Mouse (Mus musculus) layer of hippocampus, adult 9-11 months (tissue): ENCODE data around the gene Vps4a.

Experiments used
- DNase-seq: peaks from one replicate; pipeline ENCODE4 v3.0.0; 2022

The Vps4a gene

DNA sequence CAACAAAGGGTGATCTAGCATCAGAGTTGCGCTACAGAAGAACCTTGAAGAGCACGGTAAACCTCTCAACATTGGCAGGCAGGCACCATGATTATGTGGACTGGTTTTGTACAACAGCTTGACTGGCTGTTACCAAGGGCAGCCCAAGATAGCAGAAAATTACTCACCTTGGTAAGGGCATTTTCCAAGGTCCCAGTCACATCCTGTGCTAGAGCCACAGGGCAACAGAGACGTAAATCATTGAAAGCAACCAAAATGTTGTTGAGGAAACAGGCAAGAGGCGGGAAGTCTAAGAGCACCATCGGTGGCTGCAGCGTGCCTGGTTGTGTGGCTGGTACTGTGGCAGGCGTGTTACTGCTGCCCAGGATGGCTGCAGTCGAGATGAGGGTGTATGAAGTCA, 21.0 kb downstream of the Vps4a start:
- no peak for DNase-seq

DNA sequence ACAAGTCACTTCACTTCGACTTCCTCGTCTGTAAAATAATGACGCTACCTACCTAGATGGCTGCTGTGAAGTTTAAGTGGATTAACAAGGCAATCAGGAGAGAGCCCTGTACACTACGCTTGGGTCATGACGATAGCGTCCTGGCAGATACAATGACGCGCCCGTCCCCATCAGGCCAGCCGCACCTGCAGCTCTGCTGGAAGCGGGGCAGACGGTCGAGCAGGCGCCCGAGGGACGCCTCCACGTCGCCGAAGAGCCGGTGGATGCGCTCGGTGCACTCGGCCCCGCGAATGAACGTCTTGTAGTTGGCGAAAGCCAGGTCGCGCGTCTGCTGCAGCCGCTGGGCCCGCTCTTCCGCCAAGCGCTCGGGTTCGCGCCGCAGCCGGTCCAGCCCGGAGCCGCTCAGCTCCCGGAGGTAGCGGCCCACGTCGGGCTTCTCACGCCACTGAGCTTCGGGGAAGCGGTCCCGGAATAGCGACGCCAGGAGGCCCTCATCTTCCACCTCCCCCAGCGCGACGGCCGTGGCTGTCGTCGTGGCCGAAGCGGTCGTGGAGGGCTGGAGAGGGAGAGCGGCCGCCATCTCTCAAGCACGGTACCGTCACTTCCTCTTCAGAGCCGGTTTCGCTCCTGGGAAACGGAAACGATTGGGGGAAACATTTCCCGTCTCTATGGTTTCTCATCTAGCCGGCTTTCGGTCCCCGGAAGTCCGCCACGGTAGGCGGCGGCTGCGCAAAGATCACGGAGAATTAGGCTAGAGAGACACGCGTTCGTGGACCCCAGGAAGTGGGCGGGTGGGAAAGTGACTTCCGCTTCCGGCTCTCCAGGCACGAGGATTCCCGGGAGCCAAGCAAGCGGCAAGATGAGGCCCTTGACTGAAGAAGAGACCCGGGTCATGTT, 25.3 kb downstream of the Vps4a start, which contains the start of the genes Cog8 and Nip7:
Gene Cog8, minus strand, starts transcription at position 614 of the 897 bp plus-strand sequence.
Gene Nip7, plus strand, starts transcription at position 802 of the 897 bp plus-strand sequence.
- DNase-seq, result peak; percentile 98

DNA sequence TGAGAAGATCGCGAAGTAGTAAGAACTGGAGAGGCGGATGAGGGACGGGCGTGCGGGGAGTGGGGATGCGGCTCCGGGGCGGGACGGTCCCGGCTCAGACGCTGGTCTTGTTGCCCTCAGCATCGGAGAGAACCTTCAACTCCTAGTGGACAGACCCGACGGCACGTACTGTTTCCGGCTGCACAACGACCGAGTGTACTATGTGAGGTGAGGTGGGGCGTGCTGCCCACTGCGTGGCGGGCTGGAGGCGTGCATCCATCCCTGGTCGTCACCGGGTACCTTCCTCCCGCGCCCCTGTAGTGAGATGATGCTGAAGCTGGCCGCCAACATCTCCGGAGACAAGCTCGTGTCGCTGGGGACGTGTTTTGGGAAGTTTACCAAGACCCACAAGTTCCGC, 25.9 kb downstream of the Vps4a start:
- peak; percentile 51 for DNase-seq

DNA sequence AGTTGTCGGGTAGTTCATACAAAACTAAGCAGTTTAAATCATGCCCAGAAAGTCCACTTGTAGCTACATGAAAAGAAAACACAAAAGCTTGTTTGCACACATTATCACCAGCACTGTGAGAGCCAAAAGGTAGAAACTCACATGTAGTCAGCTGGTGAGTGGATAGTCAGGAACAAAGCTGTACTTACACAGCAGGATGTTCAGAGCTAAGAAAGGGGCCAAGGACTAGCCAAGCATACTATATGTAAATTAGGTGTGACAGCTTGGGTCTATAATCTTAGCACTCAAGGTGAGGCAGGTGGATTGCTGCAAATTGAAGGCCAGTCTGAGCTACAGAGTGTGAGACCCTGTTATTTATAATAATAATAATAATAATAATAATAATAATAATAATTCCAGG, 31.6 kb downstream of the Vps4a start:
- DNase-seq, result no peak

DNA sequence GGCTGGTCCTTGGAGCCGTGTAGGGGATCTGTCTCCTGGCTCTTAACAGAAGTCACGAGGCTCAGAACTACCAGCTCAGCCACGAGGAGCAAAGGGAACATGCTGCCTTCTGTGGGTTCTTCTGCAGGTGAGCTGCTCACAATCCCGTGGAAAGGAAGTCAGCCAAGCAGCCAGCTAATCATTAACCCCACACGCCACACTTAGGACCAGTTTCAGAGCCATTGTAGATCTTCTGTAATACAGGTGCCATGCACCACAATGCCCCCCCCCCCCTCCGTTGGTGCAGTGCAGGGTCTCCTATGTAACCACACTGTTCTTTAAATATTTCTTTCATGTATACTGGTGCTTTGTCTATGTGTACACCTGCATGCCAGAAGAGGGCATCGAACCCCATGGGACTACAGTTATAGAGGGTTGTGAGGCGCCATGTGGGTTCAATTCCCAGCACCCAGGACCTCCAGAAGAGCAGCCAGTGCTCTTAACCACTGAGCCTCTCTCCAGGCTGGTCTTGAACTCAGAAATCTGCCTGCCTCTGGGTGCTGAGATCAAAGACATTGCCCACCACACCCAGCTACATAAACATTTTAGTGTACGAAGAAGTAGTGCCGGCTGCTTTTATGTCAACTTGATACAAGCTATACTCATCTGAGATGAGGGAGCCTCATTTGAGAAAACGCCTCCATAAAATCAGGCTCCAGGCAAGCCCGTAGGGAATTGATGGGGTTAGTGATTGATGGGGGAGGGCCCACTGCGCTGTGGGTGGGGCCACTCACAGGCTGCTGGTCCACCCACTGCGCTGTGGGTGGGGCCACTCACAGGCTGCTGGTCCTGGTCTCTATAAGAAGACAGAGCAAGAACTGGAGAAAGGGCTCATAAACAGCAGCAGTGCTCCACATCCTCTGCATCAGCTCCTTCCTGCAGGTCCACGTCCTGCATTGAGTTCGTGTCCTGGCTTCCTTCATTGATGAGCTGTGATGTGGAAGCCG, 34.8 kb downstream of the Vps4a start, which contains the start of gene Tmed6:
Gene Tmed6, minus strand, starts transcription at position 134 of the 986 bp plus-strand sequence.
- no peak for DNase-seq

DNA sequence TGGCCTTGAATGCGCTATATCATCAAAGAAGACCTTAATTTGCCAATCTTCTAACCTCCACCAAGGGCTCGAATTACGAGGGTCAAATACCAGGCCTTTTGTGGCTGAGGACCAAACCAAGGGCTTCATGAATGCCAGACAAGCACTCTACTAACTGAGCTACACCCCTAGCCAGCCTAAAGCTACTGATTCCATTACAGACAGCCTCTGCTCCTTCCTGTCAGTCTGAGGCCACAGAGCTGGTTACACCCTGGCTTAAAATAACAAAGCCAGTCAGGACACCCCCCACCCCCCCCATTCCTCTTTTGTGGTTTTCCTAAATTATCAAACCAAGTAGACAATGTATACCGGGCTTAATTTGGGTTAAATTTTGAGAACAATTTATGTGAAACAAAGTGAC, 42.7 kb downstream of the Vps4a start:
- DNase-seq, result no peak

DNA sequence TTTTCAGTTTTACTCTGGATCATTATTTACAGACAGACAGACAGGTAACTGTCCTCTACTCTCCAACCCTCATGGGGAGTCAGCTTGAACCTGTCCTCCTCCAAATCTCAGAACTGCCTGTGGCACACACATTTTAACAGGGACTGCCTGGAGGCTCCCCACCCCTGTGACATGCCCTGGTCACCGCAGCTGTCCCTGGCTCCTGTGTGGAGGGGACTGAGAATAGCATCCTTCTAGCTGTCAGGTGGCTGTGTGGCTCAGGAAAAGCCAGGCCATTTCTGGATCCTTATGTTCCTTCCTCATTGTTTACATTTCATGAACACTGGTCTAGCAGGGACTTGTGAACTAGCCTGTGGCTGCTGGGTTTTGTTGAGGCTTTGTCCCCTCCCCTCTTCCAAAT, 43.1 kb downstream of the Vps4a start:
- DNase-seq, result no peak

DNA sequence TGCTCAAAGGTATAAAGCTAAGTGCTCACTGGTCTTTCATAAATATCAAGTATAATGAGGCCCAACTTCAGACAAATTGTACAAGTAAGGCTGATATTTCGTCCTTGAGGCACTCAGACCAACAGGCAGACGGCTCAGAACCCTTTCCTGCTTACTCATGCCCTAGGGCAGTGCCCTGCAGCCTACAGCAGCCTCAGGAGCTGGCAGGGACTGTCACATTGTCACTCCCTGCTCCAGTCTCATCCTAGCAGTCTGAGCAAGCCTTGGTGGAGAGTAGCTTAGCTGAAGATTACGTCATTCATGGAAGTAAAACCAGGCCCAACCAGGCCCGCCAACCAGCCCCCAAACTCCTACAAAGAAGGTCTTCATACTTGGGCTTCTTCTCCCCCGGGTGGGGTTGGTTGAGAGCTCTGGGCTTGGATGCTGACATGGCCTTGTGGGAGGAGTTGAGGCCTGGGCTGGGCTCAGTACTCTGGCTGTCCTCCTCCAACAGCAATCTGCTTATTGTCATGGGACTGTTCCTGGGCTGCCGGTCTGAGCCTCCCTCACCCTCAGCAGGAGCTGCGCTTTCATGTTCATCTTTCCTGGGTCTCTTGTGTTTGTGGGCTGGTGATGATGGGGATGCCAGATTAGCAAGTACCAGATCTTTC, 45.3 kb downstream of the Vps4a start:
- no peak for DNase-seq

DNA sequence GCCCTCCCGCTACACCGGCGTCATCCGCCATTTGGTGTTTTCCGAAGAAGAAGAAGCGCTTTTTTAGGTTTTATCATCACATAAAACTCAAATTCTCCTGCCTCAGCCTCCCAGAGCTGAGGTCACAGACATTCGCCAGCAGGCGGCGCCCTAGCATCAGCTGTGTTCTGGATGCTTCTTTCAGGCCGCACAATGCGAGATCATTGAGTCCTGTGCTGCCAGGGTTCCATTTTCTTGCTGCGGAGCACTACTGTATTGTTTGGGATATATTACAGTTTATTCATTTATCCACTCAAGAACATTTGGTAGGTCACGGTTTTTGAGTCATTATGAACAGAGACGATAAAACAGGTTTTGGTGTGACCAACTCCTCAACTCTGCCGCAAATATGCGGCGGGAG, 54.3 kb downstream of the Vps4a start:
- DNase-seq, result no peak

DNA sequence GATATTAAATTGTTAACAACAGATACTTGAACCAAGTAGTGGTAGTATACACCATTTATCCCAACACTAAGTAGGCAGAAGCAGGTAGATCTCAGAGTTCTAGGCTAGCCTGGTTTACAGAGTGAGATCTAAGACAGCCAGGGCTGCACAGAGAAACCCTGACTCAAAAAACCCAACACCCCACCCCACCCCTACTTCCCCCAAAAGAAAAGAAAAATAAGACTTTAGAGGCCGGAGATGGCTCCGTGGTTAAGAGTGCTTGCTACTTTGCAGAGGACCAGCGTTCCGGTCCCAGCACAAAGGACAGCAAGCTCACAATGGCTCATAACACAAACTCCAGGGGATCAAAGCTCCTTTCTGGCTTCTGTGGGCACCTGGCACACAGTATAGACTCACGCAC, 55.0 kb downstream of the Vps4a start:
- DNase-seq, result no peak

DNA sequence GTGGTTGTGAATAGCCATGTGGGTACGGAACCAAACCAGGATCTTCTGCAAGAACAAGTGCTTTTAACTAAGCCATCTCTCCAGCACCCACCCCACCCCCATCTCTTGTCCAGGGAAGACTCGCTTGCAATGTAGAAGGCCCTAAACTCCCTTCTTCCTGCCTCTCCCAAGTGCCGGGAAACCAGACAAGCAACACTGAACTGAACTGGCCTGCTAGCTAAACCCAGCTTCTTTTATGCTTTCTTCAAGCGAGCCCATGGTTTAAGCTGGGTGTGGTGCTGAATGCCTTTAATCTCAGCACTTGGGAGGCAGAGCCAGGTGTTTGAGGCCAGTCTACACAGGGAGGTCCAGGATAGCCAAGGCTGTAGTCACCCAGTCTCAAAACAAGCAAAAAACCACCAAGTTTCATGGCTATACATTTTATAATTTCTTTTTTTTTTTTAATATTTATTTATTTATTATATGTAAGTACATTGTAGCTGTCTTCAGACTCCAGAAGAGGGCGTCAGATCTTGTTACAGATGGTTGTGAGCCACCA, 57.6 kb downstream of the Vps4a start:
- no peak for DNase-seq

DNA sequence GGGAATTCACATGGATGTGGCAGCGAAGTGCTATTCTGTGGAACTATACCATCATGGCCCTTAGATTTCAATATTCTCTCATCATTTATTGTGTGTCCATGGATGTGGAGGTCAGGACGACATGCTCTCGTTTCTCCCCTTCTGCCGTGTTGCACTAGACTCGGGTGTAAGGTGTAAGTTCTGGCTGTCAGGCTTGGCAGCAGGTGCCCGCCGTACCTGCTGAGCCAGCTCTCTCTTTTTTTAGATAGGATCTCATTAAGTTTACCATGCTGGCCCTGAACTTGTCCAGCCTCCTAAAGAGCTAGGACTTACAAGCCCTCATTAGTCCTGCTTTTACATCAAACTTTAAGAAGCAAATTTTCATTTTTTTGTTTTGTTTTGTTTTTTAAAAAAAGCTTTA, 59.5 kb downstream of the Vps4a start:
- DNase-seq, result no peak
